Mouse (Mus musculus): ENCODE data around the gene Amz1. TPM values are rescaled to one million over a fixed set of nuclear protein-coding genes. Genes with fewer than 3 reads are reported as not detected.

Amz1 gene
- total RNA-seq, 1 experiment from 2014 or later = 14.4 TPM

DNA sequence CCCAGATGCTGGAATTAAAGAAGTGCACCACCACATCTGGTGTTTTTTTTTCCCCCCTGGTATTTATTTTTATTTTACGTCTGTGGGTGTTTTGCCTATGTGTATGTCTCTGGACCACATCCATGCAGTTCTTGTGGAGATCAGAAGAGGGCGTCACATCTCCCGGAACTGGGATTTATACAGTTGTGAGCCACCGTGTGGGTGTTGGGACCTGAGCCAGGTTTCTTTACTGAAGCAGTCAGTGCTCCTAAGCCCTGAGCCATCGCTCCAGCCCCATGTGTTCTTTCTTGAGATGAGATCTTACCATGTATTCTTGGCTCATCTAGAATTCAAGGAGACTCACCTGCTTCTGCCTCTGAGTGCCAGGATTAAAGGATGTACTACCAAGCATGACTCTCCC lies 12.9 kb upstream of the Amz1 start:
- no peak for ATAC-seq (ENCODE audit: extremely low read depth, insufficient number of reproducible peaks, low FRiP score, poor library complexity, severe bottlenecking)

- ATAC-seq (ENCODE audit: extremely low read depth, insufficient number of reproducible peaks, low FRiP score, poor library complexity, severe bottlenecking) = no peak
Observed at GRCm38 (mm10) chr5:140720773-140721172, 3.2 kb upstream of the Amz1 start.

DNA sequence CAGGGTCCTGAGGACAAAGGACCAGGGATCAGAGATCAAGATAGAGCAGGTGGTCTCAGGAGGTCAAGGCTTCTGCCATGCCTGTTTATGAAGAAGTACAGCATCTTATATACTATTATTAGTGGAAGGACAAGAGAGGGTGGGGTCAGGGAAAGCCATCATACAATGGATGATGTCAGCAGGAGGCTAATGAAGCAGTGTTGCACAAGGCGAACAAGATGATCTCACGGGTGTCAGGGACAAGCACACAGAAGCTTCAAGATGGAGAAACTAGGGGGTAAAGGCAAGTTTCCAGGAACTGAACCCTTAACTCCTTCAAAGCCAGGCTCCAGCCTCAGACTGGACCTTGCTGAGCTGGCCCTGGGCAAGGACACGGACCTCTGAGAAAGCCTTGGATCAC lies 1.8 kb upstream of the Amz1 start:
- no peak for ATAC-seq (ENCODE audit: extremely low read depth, insufficient number of reproducible peaks, low FRiP score, poor library complexity, severe bottlenecking)

GRCm38 (mm10) chr5:140726062-140726839 lies 2.3 kb downstream of the Amz1 start:
- no peak for ATAC-seq (ENCODE audit: extremely low read depth, insufficient number of reproducible peaks, low FRiP score, poor library complexity, severe bottlenecking)

DNA sequence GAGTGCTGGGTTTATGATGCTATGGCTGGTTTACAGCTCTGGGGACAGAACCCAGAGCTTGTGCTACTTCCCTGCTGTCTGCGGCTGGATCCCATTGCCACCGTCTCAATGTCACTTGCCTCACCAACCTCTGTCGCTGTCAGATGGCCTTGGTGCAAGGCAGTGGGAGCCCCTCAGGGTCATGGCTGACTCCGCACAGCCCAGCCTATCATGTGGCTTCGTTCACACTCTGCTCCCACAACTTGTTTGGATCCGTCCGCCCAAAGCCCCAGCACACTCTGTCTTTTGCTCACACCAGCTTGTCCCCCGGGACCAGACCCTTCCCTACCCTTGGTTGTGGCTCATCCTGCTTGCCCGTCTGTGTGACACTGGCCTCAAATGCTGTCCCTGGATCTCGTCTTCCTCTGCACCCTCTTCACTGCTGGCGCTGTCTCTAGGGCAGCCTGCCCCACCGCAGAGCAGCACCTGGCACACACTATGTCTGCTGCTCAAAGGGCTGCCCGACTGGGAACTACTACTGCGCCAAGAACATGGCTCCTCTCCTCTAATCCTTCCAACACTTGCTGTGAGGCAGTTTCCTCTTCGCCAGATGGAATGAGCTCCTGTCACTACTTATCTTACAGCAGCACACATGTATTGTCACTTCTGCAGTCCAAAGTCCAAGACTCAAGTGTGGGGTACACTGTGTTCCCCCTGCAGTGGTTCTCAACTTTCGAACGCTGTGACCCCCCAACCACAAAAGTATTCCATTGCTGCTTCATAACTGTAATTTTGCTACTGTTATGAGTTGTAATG lies 3.2 kb downstream of the Amz1 start:
- ATAC-seq (ENCODE audit: extremely low read depth, insufficient number of reproducible peaks, low FRiP score, poor library complexity, severe bottlenecking) = no peak

DNA sequence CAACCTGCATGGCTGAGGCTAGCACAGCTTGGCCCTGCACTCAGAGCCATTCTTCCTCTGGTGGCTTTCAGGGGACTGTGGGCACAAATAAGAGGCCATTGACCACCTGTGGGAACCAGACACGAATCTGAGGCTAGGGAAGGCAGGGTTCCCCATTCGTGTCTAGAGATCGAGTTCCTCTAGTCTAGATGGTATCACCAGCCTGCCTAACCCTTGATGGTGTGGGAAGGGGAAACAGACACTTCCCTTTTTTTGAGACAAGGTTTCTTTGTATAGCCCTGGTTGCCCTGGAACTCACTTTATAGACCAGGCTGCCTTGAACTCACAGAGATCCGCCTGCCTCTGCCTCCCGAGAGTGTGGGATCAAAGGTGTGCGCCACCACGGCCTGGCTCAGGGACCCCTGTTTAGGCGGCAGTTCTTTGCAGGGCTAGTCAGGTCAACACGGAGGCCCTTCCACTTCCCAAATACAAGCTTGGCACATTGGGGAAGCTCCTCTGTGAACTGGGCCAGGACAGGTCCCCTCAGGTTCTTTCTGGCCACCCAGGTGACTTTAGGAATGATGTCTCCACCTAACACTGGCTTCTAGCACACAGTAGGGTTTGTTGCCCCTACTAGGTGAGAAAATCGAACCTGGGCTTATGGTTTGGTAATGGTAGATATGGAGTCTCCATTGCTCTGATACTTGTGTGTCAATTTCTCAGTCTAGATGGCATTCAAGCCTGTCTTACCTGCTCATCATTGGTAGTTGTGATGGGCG lies 7.3 kb downstream of the Amz1 start:
- ATAC-seq (ENCODE audit: extremely low read depth, insufficient number of reproducible peaks, low FRiP score, poor library complexity, severe bottlenecking) = peak; percentile 51; the same call in 1 of the 2 replicates

- no peak for ATAC-seq (ENCODE audit: extremely low read depth, insufficient number of reproducible peaks, low FRiP score, poor library complexity, severe bottlenecking)
Observed at GRCm38 (mm10) chr5:140732195-140732594, 8.3 kb downstream of the Amz1 start.

DNA sequence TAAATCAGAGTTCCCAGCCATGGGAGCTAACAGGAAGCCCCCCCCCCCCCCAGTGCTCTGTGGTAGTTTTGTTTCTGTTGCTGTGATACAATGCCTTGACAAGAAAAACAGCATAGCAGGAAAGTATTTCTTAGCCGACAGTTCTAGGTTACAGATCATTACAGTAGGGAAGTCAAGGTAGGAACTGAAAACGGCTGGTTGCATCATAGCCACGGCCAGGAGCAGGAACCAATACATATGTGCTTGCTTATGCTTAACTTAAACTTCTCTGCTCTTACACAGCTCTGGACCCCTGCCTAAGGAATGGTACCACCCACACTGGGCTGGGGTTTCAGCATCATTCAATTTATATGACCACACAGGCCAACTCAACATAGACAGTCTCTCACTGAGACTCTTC lies 9.4 kb downstream of the Amz1 start:
- peak; percentile 77 for ATAC-seq (ENCODE audit: extremely low read depth, insufficient number of reproducible peaks, low FRiP score, poor library complexity, severe bottlenecking)

GRCm38 (mm10) chr5:140735297-140735696 lies 11.4 kb downstream of the Amz1 start:
- ATAC-seq (ENCODE audit: extremely low read depth, insufficient number of reproducible peaks, low FRiP score, poor library complexity, severe bottlenecking) = peak; percentile 57

DNA sequence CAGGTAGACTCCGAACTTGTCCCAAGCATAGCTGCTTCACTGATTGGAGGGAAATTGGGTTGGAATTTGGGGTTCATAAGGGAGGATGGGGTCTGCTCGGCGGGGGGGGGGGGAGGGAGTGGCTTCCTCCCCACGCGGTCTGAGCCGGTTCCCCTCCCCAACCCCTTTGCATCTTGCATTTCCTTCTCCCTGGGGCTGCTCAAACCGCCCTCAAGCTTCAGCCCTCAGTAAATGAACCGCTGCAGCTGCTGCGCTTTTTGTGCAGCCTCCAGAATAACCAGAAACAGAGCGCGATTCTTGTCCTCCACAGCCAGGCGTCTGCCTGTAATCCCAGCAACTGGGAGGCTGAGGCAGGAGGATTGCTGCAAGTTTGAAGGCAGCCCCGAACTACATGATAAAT lies 12.2 kb downstream of the Amz1 start:
- no peak for ATAC-seq (ENCODE audit: extremely low read depth, insufficient number of reproducible peaks, low FRiP score, poor library complexity, severe bottlenecking)

DNA sequence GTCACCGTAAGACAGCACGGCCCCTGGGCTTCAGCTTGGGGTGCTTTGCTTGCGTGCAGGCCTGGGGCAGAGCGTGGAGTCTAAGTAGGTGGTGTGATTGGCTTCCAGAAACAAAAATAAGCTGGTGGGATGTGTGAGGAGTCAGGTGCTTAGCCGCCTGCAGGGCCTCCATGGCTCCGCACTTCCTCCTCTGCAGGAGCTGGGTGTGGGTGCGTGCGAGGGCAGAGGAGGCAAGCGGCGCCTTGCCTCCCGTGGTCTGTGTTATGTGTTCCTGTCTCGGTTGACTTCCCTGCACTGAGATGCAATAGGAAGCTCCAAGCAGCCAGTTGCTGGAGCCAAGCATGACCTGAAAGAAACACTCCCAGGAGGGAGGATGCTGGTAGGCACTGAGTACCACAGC lies 15.9 kb downstream of the Amz1 start:
- ATAC-seq (ENCODE audit: extremely low read depth, insufficient number of reproducible peaks, low FRiP score, poor library complexity, severe bottlenecking) = no peak

- no peak for ATAC-seq (ENCODE audit: extremely low read depth, insufficient number of reproducible peaks, low FRiP score, poor library complexity, severe bottlenecking)
Observed at GRCm38 (mm10) chr5:140741040-140741439, 17.1 kb downstream of the Amz1 start.

DNA sequence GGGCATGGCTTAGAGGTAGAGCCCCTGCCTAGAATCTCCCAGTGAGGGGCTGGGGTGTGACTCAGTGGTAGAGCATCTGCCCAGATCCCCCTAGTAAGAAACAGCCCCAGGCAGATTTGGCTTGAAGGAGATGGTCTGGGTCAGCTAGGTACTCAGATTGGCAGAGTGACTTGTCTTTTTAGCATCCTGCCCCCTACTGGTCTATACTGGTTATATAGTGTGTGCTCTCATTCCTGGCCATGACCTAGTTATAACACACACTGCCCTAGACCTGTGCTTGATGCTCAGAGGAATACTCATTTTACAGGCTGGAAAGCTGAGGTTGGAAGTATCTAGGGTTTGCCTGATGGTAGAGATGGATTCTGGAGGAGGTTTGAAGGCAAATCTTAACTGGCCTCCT lies 17.9 kb downstream of the Amz1 start:
- ATAC-seq (ENCODE audit: extremely low read depth, insufficient number of reproducible peaks, low FRiP score, poor library complexity, severe bottlenecking) = peak; percentile 68

GRCm38 (mm10) chr5:140743706-140744131 lies 19.8 kb downstream of the Amz1 start:
- ATAC-seq (ENCODE audit: extremely low read depth, insufficient number of reproducible peaks, low FRiP score, poor library complexity, severe bottlenecking) = no peak

- no peak for ATAC-seq (ENCODE audit: extremely low read depth, insufficient number of reproducible peaks, low FRiP score, poor library complexity, severe bottlenecking)
Observed at GRCm38 (mm10) chr5:140748425-140748824, 24.5 kb downstream of the Amz1 start.

DNA sequence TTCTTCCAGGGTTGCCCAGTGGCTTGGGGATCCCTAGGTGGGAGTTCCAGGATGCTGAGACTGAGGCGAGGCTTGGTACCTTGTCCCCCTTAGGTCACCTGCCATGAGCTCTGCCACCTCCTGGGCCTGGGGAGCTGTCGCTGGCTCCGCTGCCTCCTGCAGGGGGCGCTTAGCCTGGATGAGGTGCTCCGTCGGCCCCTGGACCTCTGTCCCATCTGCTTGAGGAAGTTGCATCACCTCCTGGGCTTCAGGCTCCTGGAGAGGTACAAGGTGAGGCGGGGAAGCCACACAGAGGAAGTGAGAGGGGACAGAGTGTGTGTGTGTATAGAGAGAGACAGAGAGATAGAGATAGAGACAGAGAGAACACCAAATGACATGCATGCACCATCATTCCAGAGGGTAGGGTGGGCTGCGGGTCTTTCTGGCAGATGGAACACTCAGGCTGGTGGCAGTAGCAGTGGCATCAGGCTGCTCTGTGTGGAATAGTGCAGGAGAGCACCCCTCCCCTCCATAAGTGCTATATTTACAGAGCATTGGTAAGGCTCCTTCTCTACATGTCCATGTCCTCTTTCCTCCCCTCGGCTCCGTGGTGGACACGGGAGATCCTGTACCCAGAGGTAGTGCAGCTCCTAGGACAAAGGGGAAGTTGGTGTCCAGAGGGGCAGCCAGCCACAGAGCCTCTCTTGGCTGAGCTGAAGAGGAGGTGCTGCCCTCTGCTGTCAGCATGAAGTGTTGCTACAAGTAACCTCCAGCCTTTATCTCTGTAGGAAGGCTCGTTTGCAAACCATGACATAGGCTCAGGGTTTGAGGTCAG lies 25.3 kb downstream of the Amz1 start:
- peak; percentile 81 for ATAC-seq (ENCODE audit: extremely low read depth, insufficient number of reproducible peaks, low FRiP score, poor library complexity, severe bottlenecking)

DNA sequence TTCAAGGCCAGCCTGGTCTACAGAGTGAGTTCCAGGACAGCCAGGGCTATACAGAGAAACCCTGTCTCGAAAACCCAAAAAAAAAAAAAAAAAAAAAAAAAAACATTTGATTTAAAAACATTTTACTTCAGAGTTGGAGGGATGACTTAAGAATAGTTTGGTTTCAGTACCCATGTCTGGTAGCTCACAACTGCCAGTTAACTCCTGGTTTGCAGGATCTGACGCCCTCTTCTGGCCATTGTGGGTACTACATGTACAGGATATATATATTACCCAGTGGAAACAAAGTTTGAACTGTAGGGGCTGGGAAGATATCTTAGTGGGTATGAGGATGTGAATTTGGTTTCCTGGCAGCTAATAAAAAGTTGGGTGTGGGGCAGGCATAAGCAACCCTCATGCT lies 27.0 kb downstream of the Amz1 start:
- no peak for ATAC-seq (ENCODE audit: extremely low read depth, insufficient number of reproducible peaks, low FRiP score, poor library complexity, severe bottlenecking)

- no peak for ATAC-seq (ENCODE audit: extremely low read depth, insufficient number of reproducible peaks, low FRiP score, poor library complexity, severe bottlenecking)
Observed at GRCm38 (mm10) chr5:140752041-140752440, 28.1 kb downstream of the Amz1 start.

DNA sequence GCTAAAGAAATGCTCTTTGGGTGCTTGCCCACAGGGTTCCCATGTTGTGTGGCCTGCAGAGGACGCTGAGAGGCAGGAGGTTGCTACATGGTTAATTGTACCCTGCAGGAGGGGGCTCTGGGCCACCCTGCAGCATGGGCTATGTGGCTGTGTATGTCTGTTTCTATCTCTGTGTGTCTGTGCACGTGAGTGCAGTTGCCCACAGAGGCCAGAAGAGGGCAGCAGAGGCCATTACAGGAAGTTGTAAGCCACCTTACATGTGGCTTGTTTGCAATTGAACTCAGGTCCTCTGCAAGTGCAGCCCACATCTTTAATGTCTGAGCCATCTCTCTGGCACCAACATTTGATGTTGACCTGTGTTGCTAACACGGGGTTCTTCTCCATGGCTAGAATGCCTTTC lies 28.7 kb downstream of the Amz1 start:
- ATAC-seq (ENCODE audit: extremely low read depth, insufficient number of reproducible peaks, low FRiP score, poor library complexity, severe bottlenecking) = no peak
